Mouse (Mus musculus) C2C12 (cell line): Measurements from ENCODE around the gene Pdgfc. TPM values are rescaled to one million over a fixed set of nuclear protein-coding genes. Genes with fewer than 3 reads are reported as not detected.
"Not testable (repeated sequence)": the region's sequence is repeated elsewhere in the genome, so short reads cannot be mapped to it uniquely, and the experiment has no call there.

Source experiments
- H3K27me3 ChIP-seq: one replicate; pipeline ENCODE4 v1.6.1; 2011; ENCODE audit not compliant: control insufficient read depth, insufficient read depth, insufficient read length
- H3K36me3 ChIP-seq: one replicate; pipeline ENCODE4 v1.6.1; 2011; ENCODE audit not compliant: control insufficient read depth, insufficient read depth
- H3K4me3 ChIP-seq: one replicate; pipeline ENCODE4 v1.5.1; 2011; ENCODE audit warnings: mild to moderate bottlenecking, control low read depth; ENCODE audit not compliant: poor library complexity, insufficient read depth, severe bottlenecking
- H3K79me2 ChIP-seq: one replicate; pipeline ENCODE4 v1.6.1; 2011; ENCODE audit not compliant: control insufficient read depth, insufficient read depth
- H3K79me3 ChIP-seq: one replicate; pipeline ENCODE4 v1.6.1; 2011; ENCODE audit warnings: low read depth, control low read depth
- H3ac ChIP-seq: one replicate; pipeline ENCODE3; 2011; ENCODE audit warnings: low read depth; ENCODE audit not compliant: control insufficient read depth, insufficient read length
- CEBPB ChIP-seq: IDR thresholded peaks from one replicate; pipeline ENCODE4 v1.6.1; 2011; ENCODE audit warnings: low read depth, mild to moderate bottlenecking, control low read depth, moderate library complexity
- CTCF ChIP-seq: IDR thresholded peaks from one replicate; pipeline ENCODE4 v1.5.1; 2011; ENCODE audit not compliant: control insufficient read depth, insufficient read depth, insufficient read length
- FOSL1 ChIP-seq: IDR thresholded peaks from one replicate; pipeline ENCODE4 v1.8.0; 2011; ENCODE audit warnings: mild to moderate bottlenecking, low read length; ENCODE audit not compliant: poor library complexity, insufficient read depth, severe bottlenecking
- MAX ChIP-seq: IDR thresholded peaks from one replicate; pipeline ENCODE4 v1.6.1; 2011; ENCODE audit warnings: mild to moderate bottlenecking, control low read depth
- MYOD1 ChIP-seq: IDR thresholded peaks from one replicate; pipeline ENCODE4 v1.6.1; 2011; ENCODE audit warnings: low read depth; ENCODE audit not compliant: control insufficient read depth, insufficient read length
- MYOG ChIP-seq: IDR thresholded peaks from one replicate; pipeline ENCODE4 v1.6.1; 2011; ENCODE audit not compliant: control insufficient read depth, insufficient read length; ENCODE audit errors: extremely low read depth
- USF1 ChIP-seq: IDR thresholded peaks from one replicate; pipeline ENCODE4 v1.6.1; 2011; ENCODE audit warnings: low read depth, mild to moderate bottlenecking, control low read depth, moderate library complexity
- polyA plus RNA-seq: library from polyadenylated mRNA; unstranded; fragments of >200 nt; fragmentation: generic; extraction: Trizol; gene quantifications from one replicate; pipeline ENCODE4 v1.2.1, GENCODE M21; 2012; ENCODE audit warnings: missing spikeins

Pdgfc gene
- polyA plus RNA-seq, 1 experiment: 13.3 TPM

GRCm38 (mm10) chr3:81120664-81121063 lies 84.4 kb downstream of the Pdgfc start:
- H3K79me3 ChIP-seq: peaks cover 15% of the 10 kb centered on the region
- TF ChIP-seq CEBPB (no peak), MAX (no peak), MYOG (no peak), USF1 (no peak), FOSL1 (no peak), CTCF (no peak), MYOD1 (no peak)
- no peaks in the 10 kb centered on the region for H3K27me3 ChIP-seq
- H3K79me2 ChIP-seq: peaks cover 48% of the 10 kb centered on the region
- no peak overlapping the region for H3K4me3 ChIP-seq
- no peak overlapping the region for H3ac ChIP-seq
- no peaks in the 10 kb centered on the region for H3K36me3 ChIP-seq

GRCm38 (mm10) chr3:81121731-81122130 lies 85.5 kb downstream of the Pdgfc start:
- H3K36me3 ChIP-seq: no peaks in the 10 kb centered on the region
- H3K27me3 ChIP-seq: no peaks in the 10 kb centered on the region
- H3ac ChIP-seq: no peak overlapping the region
- H3K4me3 ChIP-seq: no peak overlapping the region
- TF ChIP-seq MYOD1 (no peak), CEBPB (no peak), CTCF (no peak), MYOG (no peak), USF1 (no peak), FOSL1 (no peak), MAX (no peak)
- H3K79me3 ChIP-seq: peaks cover 15% of the 10 kb centered on the region
- H3K79me2 ChIP-seq: peaks cover 37% of the 10 kb centered on the region

DNA sequence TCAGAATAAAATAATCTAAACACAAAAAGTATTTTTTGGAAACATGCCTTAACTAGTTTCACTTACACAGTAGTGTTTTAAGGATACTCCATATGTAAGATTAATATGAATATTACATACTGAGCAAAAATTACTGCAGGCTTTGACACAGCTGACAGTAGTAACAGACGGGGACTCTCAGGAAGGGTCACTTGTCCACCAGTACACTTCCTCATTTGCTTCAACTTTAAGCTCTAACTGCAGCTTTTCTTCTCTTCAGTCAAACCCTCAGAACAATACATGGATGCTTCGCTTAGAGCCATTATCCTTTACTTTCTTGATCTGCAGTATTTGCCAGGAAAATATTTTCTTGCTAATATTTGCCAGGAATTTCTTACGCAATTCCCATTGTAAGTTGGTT lies 87.2 kb downstream of the Pdgfc start:
- Histone ChIP-seq H3K4me3 (no peak overlapping the region), H3K36me3 (no peaks in the 10 kb centered on the region), H3ac (no peak overlapping the region), H3K79me3 (peaks cover 11% of the 10 kb centered on the region), H3K27me3 (no peaks in the 10 kb centered on the region), H3K79me2 (peaks cover 28% of the 10 kb centered on the region)
- no peak for TF ChIP-seq MYOG
- TF ChIP-seq CEBPB: peak; percentile 42

- no peak overlapping the region for H3ac ChIP-seq
- H3K36me3 ChIP-seq: peaks cover 5% of the 10 kb centered on the region
- H3K79me3 ChIP-seq: peaks cover 5% of the 10 kb centered on the region
- H3K4me3 ChIP-seq: no peak overlapping the region
- TF ChIP-seq CTCF (no peak), MYOD1 (no peak), MAX (no peak), CEBPB (no peak), MYOG (no peak), FOSL1 (no peak), USF1 (no peak)
- H3K27me3 ChIP-seq: no peaks in the 10 kb centered on the region
- H3K79me2 ChIP-seq: peaks cover 23% of the 10 kb centered on the region
Observed at GRCm38 (mm10) chr3:81127013-81127412, 90.8 kb downstream of the Pdgfc start.

DNA sequence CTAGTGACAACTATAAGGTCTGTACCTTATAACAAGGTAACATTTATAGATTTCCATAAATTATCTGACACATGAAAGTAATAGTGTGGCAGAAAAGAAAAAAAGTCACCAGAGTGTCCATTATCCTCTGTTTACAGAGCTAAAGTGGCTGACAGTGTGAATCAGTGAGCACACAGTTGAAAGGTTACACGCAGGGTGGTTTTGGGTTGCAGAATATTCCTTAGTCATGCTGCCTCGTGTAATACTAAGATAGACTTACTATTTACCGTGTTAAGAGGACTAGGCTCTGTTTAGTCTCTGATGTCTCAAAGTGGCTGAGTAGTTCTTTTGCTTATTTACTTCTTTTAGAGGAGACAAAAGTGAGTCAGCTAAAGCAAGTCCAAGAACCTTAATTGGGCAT lies 100.8 kb downstream of the Pdgfc start:
- H3K36me3 ChIP-seq: peaks cover 6% of the 10 kb centered on the region
- peaks cover 52% of the 10 kb centered on the region for H3K79me2 ChIP-seq
- no peaks in the 10 kb centered on the region for H3K27me3 ChIP-seq
- H3K4me3 ChIP-seq: no peak overlapping the region
- no peak for TF ChIP-seq FOSL1
- peak; percentile 83 for TF ChIP-seq MAX
- no peak for TF ChIP-seq MYOD1
- TF ChIP-seq CTCF: no peak
- no peak for TF ChIP-seq USF1
- peak; percentile 53 for TF ChIP-seq CEBPB
- no peak for TF ChIP-seq MYOG
- H3K79me3 ChIP-seq: peaks cover 19% of the 10 kb centered on the region
- H3ac ChIP-seq: no peak overlapping the region

- H3K36me3 ChIP-seq, H3K27me3 ChIP-seq, H3K4me3 ChIP-seq, H3ac ChIP-seq: not testable (repeated sequence)
- Histone ChIP-seq H3K79me2 (peaks cover 50% of the 10 kb centered on the region), H3K79me3 (peaks cover 17% of the 10 kb centered on the region)
Observed at GRCm38 (mm10) chr3:81138030-81138429, 101.8 kb downstream of the Pdgfc start.
